In the genomic region with DNA sequence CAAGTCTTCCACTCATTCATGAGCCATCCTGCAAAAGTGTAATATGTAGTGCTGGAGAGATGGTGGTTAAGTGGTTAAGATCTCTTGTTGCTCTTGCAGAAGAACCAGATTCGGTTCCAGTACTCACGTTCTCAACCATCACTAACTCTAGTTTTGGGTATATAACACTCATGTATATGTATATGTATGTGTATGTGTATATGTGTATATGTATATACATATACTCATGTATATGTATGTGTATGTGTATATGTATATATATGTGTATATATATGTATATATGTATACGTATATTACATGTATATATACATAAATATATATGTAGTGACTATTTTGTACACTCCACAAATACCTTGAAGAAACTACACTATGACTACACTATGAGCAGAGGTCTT, we compare ENCODE assay signal across 7 mouse cellular contexts. TPM values are rescaled to one million over a fixed set of nuclear protein-coding genes. Genes with fewer than 3 reads are reported as not detected.
DNase-seq lines count a peak whose midpoint lies in the region; ATAC-seq lines count a peak whose summit lies in the region.

No protein-coding gene starts in this region.

- H3K27me3 ChIP-seq in lung, embryonic 16.5 days (ENCODE audit: control insufficient read depth, insufficient read depth, low read depth, low read length), result no peaks in the 10 kb centered on the region
- H3K27me3 ChIP-seq in forebrain, embryonic 12.5 days, result peaks cover 6% of the 10 kb centered on the region; the same call in 1 of the 2 replicates
- H3K27me3 ChIP-seq in limb, embryonic 15.5 days, result no peaks in the 10 kb centered on the region
- H3K27me3 ChIP-seq in stomach, embryonic 15.5 days (replicated peaks), result no peaks in the 10 kb centered on the region

- H3K9me3 ChIP-seq in lung, embryonic 16.5 days (ENCODE audit: control insufficient read depth, low read length), result no peaks in the 10 kb centered on the region
- no peaks in the 10 kb centered on the region for H3K9me3 ChIP-seq in forebrain, embryonic 12.5 days
- H3K9me3 ChIP-seq in limb, embryonic 15.5 days, result no peaks in the 10 kb centered on the region
- no peaks in the 10 kb centered on the region for H3K9me3 ChIP-seq in stomach, embryonic 15.5 days

- intact Hi-C loops in left cerebral cortex, postnatal 10 days (cut with DNase I), result no loop called here

- H3K4me2 ChIP-seq in lung, embryonic 16.5 days (ENCODE audit: low read depth, low read length), result peak overlapping the region; percentile 64
- H3K4me2 ChIP-seq in forebrain, embryonic 12.5 days, result peak overlapping the region; percentile 72
- H3K4me2 ChIP-seq in limb, embryonic 15.5 days, result peak overlapping the region; percentile 67
- peak overlapping the region; percentile 59 for H3K4me2 ChIP-seq in stomach, embryonic 15.5 days

- DNase-seq in lung, postnatal 14 days, result no peak
- DNase-seq in left cerebral cortex, postnatal 10 days (ENCODE audit: extremely low spot score in 1 of 2, low spot score in 2 of 2), result no peak
- DNase-seq in adrenal gland, postnatal 14 days, result no peak

- 57% methylated on average over 3 of the region's 3 CpGs for WGBS in lung, embryonic 16.5 days
- WGBS in forebrain, embryonic 12.5 days, result 69% methylated on average over 3 of the region's 3 CpGs
- WGBS in limb, embryonic 15.5 days, result 69% methylated on average over 3 of the region's 3 CpGs
- WGBS in stomach, embryonic 15.5 days, result 62% methylated on average over 3 of the region's 3 CpGs

- no peak overlapping the region for H3K27ac ChIP-seq in lung, embryonic 16.5 days (ENCODE audit: low read length)
- no peak overlapping the region; the same call in 1 of the 2 replicates for H3K27ac ChIP-seq in forebrain, embryonic 12.5 days
- H3K27ac ChIP-seq in limb, embryonic 15.5 days, result peak overlapping the region; percentile 85; the same call in 1 of the 2 replicates
- H3K27ac ChIP-seq in stomach, embryonic 15.5 days, result no peak overlapping the region

- no peaks in the 10 kb centered on the region for H3K36me3 ChIP-seq in lung, embryonic 16.5 days (ENCODE audit: control insufficient read depth, insufficient read depth, low read length)
- no peaks in the 10 kb centered on the region for H3K36me3 ChIP-seq in forebrain, embryonic 12.5 days (replicated peaks)
- H3K36me3 ChIP-seq in limb, embryonic 15.5 days, result peaks cover 4% of the 10 kb centered on the region; the same call in 1 of the 2 replicates
- no peaks in the 10 kb centered on the region for H3K36me3 ChIP-seq in stomach, embryonic 15.5 days

- H3K4me1 ChIP-seq in lung, embryonic 16.5 days (replicated peaks; ENCODE audit: control insufficient read depth, insufficient read depth, low read length), result peaks cover 4% of the 10 kb centered on the region
- peaks cover 7% of the 10 kb centered on the region for H3K4me1 ChIP-seq in forebrain, embryonic 12.5 days
- no peaks in the 10 kb centered on the region for H3K4me1 ChIP-seq in limb, embryonic 15.5 days
- no peaks in the 10 kb centered on the region for H3K4me1 ChIP-seq in stomach, embryonic 15.5 days

- peak overlapping the region; percentile 72 for H3K4me3 ChIP-seq in lung, embryonic 16.5 days (ENCODE audit: low read length)
- peak overlapping the region; percentile 82 for H3K4me3 ChIP-seq in forebrain, embryonic 12.5 days (replicated peaks)
- peak overlapping the region; percentile 76 for H3K4me3 ChIP-seq in limb, embryonic 15.5 days
- peak overlapping the region; percentile 76 for H3K4me3 ChIP-seq in stomach, embryonic 15.5 days (replicated peaks)

- peak; percentile 27 for ATAC-seq in lung, embryonic 16.5 days (ENCODE audit: low read depth)
- ATAC-seq in forebrain, embryonic 12.5 days (ENCODE audit: low FRiP score), result peak; percentile 43
- ATAC-seq in limb, embryonic 15.5 days (ENCODE audit: insufficient number of reproducible peaks, low FRiP score, low TSS enrichment, low read depth), result no peak
- ATAC-seq in stomach, embryonic 15.5 days (ENCODE audit: insufficient read depth, low FRiP score, low read depth), result no peak

- peak overlapping the region; percentile 84 for H3K9ac ChIP-seq in lung, embryonic 16.5 days (ENCODE audit: low read length)
- peak overlapping the region; percentile 84; the same call in 1 of the 2 replicates for H3K9ac ChIP-seq in forebrain, embryonic 12.5 days
- H3K9ac ChIP-seq in limb, embryonic 15.5 days, result peak overlapping the region; percentile 52; the same call in 1 of the 2 replicates
- H3K9ac ChIP-seq in stomach, embryonic 15.5 days, result no peak overlapping the region; the same call in 1 of the 2 replicates

RNA-seq across cellular contexts. Expression of a gene that starts 0.3 kb away (rescaled TPM):
- 91.1 and 96.8 TPM in 2 replicates for polyA plus RNA-seq in lung, embryonic 16.5 days (2015; fragmentation: Nextera tagmentation; extraction: Ambion mirVana)
- 94.9 and 95.5 TPM in 2 replicates for polyA plus RNA-seq in forebrain, embryonic 12.5 days (2016; fragmentation: Nextera tagmentation; extraction: Ambion mirVana)
- 65.2 and 70.6 TPM in 2 replicates for polyA plus RNA-seq in limb, embryonic 15.5 days (2015; fragmentation: Nextera tagmentation; extraction: Ambion mirVana)
- polyA plus RNA-seq in stomach, embryonic 15.5 days (2015; fragmentation: Nextera tagmentation; extraction: Ambion mirVana), result 66.4 and 85.6 TPM in 2 replicates
- total RNA-seq in left cerebral cortex, postnatal 10 days (2021), result 10 to 100 TPM; 22.5 to 25.4 TPM
- 22.0 and 26.7 TPM in 2 replicates for total RNA-seq in adrenal gland, postnatal 14 days (2021)

RNA-seq across cellular contexts. Expression of a gene that starts 40.7 kb away (rescaled TPM):
- polyA plus RNA-seq in lung, embryonic 16.5 days (2015; fragmentation: Nextera tagmentation; extraction: Ambion mirVana), result 0.19 and 0.30 TPM in 2 replicates
- 0.09 TPM in 1 of 2 replicates, not detected in the other for polyA plus RNA-seq in forebrain, embryonic 12.5 days (2016; fragmentation: Nextera tagmentation; extraction: Ambion mirVana)
- polyA plus RNA-seq in limb, embryonic 15.5 days (2015; fragmentation: Nextera tagmentation; extraction: Ambion mirVana), result 0.07 and 0.14 TPM in 2 replicates
- not detected in 2 replicates for polyA plus RNA-seq in stomach, embryonic 15.5 days (2015; fragmentation: Nextera tagmentation; extraction: Ambion mirVana)
- total RNA-seq in left cerebral cortex, postnatal 10 days (2021), result not detected
- total RNA-seq in adrenal gland, postnatal 14 days (2021), result not detected in 2 replicates

Comparison
In these comparisons a context has a peak if more than half of its experiments do, and no peak if none do; other contexts are left out.
1. ATAC-seq: peak in lung, embryonic 16.5 days (single experiment) and forebrain, embryonic 12.5 days (single experiment); none in limb, embryonic 15.5 days (single experiment) and stomach, embryonic 15.5 days (single experiment).
2. Peak in every context shown above with its lines, with median percentiles within 50 percentile points of each other: H3K4me2 ChIP-seq and H3K4me3 ChIP-seq.